Mouse (Mus musculus) kidney, adult 10 weeks (tissue): ENCODE data around the gene Cd38. TPM values are rescaled to one million over a fixed set of nuclear protein-coding genes. Genes with fewer than 3 reads are reported as not detected.

Source experiments
- polyA plus RNA-seq: library from polyadenylated mRNA; stranded (reverse); fragments of 350-450 nt; fragmentation: Illumina TruSeq; extraction: RNeasy Lipid Tissue Mini Kit (QIAGEN cat#74804); gene quantifications from one replicate; pipeline ENCODE4 v1.2.3, GENCODE M21; 2014; ENCODE audit warnings: low read depth, low replicate concordance

Gene Cd38
- 17.3 TPM for polyA plus RNA-seq

GRCm38 (mm10) chr5:43868253-43868652 lies at the start of gene Cd38:
TSS of gene Cd38 (plus strand) at chr5:43868553.

GRCm38 (mm10) chr5:43818695-43819094 lies 49.7 kb upstream of the Cd38 start, which contains the start of gene Bst1:
TSS of gene Bst1 (plus strand) at chr5:43818885.

DNA sequence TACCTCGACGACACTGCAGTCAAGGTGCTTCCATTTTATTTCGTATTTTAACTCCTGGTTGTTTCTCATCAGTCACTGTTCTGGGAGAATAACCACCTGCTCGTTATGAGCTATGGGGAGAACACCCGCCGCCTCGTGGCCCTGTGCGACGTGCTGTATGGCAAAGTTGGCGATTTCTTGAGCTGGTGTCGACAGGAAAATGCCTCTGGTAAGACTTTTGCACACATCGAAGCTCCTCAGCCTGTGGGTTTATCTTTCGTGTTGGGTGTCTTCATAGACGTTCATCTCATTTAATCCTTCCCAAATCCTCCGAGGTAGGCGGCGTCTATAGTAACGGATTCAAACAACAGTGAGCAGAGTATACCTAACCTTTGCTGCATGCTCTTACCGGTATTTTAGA lies 46.8 kb upstream of the Cd38 start, which contains the start of gene Fbxl5:
Gene Fbxl5, minus strand, starts transcription at position 101 of the 400 bp plus-strand sequence.

GRCm38 (mm10) chr5:43912844-43913243 lies 44.5 kb downstream of the Cd38 start, which contains the start of gene Gm7879:
TSS of gene Gm7879 (plus strand) at chr5:43913144.

Other genes starting within 250 kb of the Cd38 start
- gene Cc2d2a, start 206.2 kb upstream of the Cd38 start, polyA plus RNA-seq: 14.2 TPM
- 29.1 TPM for gene Bst1, start 49.7 kb upstream of the Cd38 start, polyA plus RNA-seq
- 144 TPM for gene Fbxl5, start 46.9 kb upstream of the Cd38 start, polyA plus RNA-seq
- gene Gm7879, start 44.6 kb downstream of the Cd38 start, polyA plus RNA-seq: not detected
- 5.5 TPM for gene Fgfbp1, start 113.2 kb downstream of the Cd38 start, polyA plus RNA-seq
- 527 TPM for gene Prom1, start 233.5 kb downstream of the Cd38 start, polyA plus RNA-seq